In genomic region chr11:95366280-95366897, GRCm38 (mm10) we compare ENCODE assay signal across 8 mouse cellular contexts. TPM values are rescaled to one million over a fixed set of nuclear protein-coding genes. Genes with fewer than 3 reads are reported as not detected.
DNase-seq lines count a peak whose midpoint lies in the region; ATAC-seq and TF ChIP-seq lines count a peak whose summit lies in the region.

No protein-coding gene starts in this region.

- TF ChIP-seq POLR2A in small intestine, adult 2 months (IDR thresholded peaks at IDR 0.05; ENCODE audit: low read depth, low read length) = no peak

- WGBS in intestine, embryonic 15.5 days = 66% methylated on average over 6 of the region's 6 CpGs
- 80% methylated on average over 6 of the region's 6 CpGs for WGBS in small intestine, adult 2 months

- no peak overlapping the region for H3K4me3 ChIP-seq in intestine, embryonic 15.5 days (replicated peaks)
- no peak overlapping the region for H3K4me3 ChIP-seq in small intestine, adult 2 months (ENCODE audit: low read depth, low read length)

- H3K4me2 ChIP-seq in intestine, embryonic 15.5 days (replicated peaks) = no peak overlapping the region

- no peak for TF ChIP-seq CTCF in small intestine, adult 2 months (IDR thresholded peaks at IDR 0.05; ENCODE audit: extremely low read depth, insufficient read length, insufficient replicate concordance, low read depth, low read length)

- H3K9me3 ChIP-seq in intestine, embryonic 15.5 days = no peaks in the 10 kb centered on the region

- ATAC-seq in intestine, embryonic 15.5 days = no peak

- H3K9ac ChIP-seq in intestine, embryonic 15.5 days = no peak overlapping the region

- H3K4me1 ChIP-seq in intestine, embryonic 15.5 days (replicated peaks) = peaks cover 41% of the 10 kb centered on the region
- peaks cover 20% of the 10 kb centered on the region for H3K4me1 ChIP-seq in small intestine, adult 2 months (ENCODE audit: control insufficient read depth, insufficient read depth, insufficient read length, low read length)

- peak overlapping the region; percentile 58; the same call in 1 of the 2 replicates for H3K27ac ChIP-seq in intestine, embryonic 15.5 days
- peak overlapping the region; percentile 85 for H3K27ac ChIP-seq in small intestine, adult 2 months (ENCODE audit: insufficient read depth, low read depth, low read length)

- no peaks in the 10 kb centered on the region for H3K27me3 ChIP-seq in intestine, embryonic 15.5 days (replicated peaks)
- no peaks in the 10 kb centered on the region for H3K27me3 ChIP-seq in small intestine, adult 2 months (ENCODE audit: control insufficient read depth, insufficient read depth, low read length)

- H3K36me3 ChIP-seq in intestine, embryonic 15.5 days = no peaks in the 10 kb centered on the region
- 0 out of 2 replicates have a peak, but pooled peaks cover 2% of the 10 kb centered on the region for H3K36me3 ChIP-seq in small intestine, adult 2 months (ENCODE audit: control insufficient read depth, insufficient read depth, low read length)

- DNase-seq in layer of hippocampus, adult 9-11 months = peak; percentile 31
- no peak for DNase-seq in layer of hippocampus, adult 8-10 months (ENCODE audit: low spot score in 2 of 2)
- DNase-seq in gastrocnemius, adult 8-10 months (ENCODE audit: low spot score in 2 of 2) = peak; percentile 21 to 37
- no peak for DNase-seq in frontal cortex, postnatal 36 days (ENCODE audit: low spot score in 2 of 2)
- no peak for DNase-seq in right cerebral cortex, postnatal 25 days
- DNase-seq in cerebellum, adult 11 months = no peak

RNA-seq across cellular contexts. Expression of gene Slc35b1, which starts 18.1 kb away (rescaled TPM):
- 10 to 100 TPM; 59.4 to 78.3 (median 73.1) TPM for total RNA-seq in layer of hippocampus, adult 8-10 months (2022)
- 10 to 100 TPM; 49.1 to 55.1 (median 51.9) TPM for total RNA-seq in gastrocnemius, adult 8-10 months (2022)
- polyA plus RNA-seq in intestine, embryonic 15.5 days (2015; fragmentation: Nextera tagmentation; extraction: Ambion mirVana) = 103 and 108 TPM in 2 replicates
- 81.9 and 151 TPM in 2 replicates for polyA plus RNA-seq in small intestine, adult 2 months (2012; rRNA removed)

RNA-seq across cellular contexts. Expression of gene Fam117a, which starts 29.6 kb away (rescaled TPM):
- 10 to 100 TPM in 1 of 4 experiments, 1 to 10 TPM in 3; 6.0 to 13.3 (median 7.4) TPM for total RNA-seq in layer of hippocampus, adult 8-10 months (2022)
- 1 to 10 TPM; 1.4 to 2.6 (median 2.5) TPM for total RNA-seq in gastrocnemius, adult 8-10 months (2022)
- polyA plus RNA-seq in intestine, embryonic 15.5 days (2015; fragmentation: Nextera tagmentation; extraction: Ambion mirVana) = 9.6 and 10.7 TPM in 2 replicates
- 9.6 and 15.6 TPM in 2 replicates for polyA plus RNA-seq in small intestine, adult 2 months (2012; rRNA removed)

RNA-seq across cellular contexts. Expression of gene Spop, which starts 47.5 kb away (rescaled TPM):
- 100 to 1,000 TPM; 157 to 180 (median 166) TPM for total RNA-seq in layer of hippocampus, adult 8-10 months (2022)
- 100 to 1,000 TPM; 183 to 223 (median 204) TPM for total RNA-seq in gastrocnemius, adult 8-10 months (2022)
- polyA plus RNA-seq in intestine, embryonic 15.5 days (2015; fragmentation: Nextera tagmentation; extraction: Ambion mirVana) = 127 and 130 TPM in 2 replicates
- polyA plus RNA-seq in small intestine, adult 2 months (2012; rRNA removed) = 23.1 and 65.9 TPM in 2 replicates

RNA-seq across cellular contexts. Expression of gene Kat7, which starts 56.3 kb away (rescaled TPM):
- 10 to 100 TPM; 73.3 to 86.4 (median 84.0) TPM for total RNA-seq in layer of hippocampus, adult 8-10 months (2022)
- total RNA-seq in gastrocnemius, adult 8-10 months (2022) = 10 to 100 TPM; 19.8 to 28.9 (median 24.2) TPM
- 67.3 and 68.7 TPM in 2 replicates for polyA plus RNA-seq in intestine, embryonic 15.5 days (2015; fragmentation: Nextera tagmentation; extraction: Ambion mirVana)
- polyA plus RNA-seq in small intestine, adult 2 months (2012; rRNA removed) = 9.6 and 19.4 TPM in 2 replicates

Comparison
In these comparisons a context has a peak if more than half of its experiments do, and no peak if none do; other contexts are left out.
1. DNase-seq: peak in layer of hippocampus, adult 9-11 months (single experiment) and gastrocnemius, adult 8-10 months (2 of 2); none in layer of hippocampus, adult 8-10 months (0 of 2), frontal cortex, postnatal 36 days (0 of 2), right cerebral cortex, postnatal 25 days (single experiment) and cerebellum, adult 11 months (single experiment).